Mouse (Mus musculus) CH12F3 (cell line): ENCODE data around the gene Olfr588-ps1.
"Not testable (repeated sequence)": the region's sequence is repeated elsewhere in the genome, so short reads cannot be mapped to it uniquely, and the experiment has no call there.

Experiments
- in situ Hi-C: fragments of 300-500 bp; cut with MboI; formaldehyde crosslinking; loops from 2 replicates; pipeline ENCODE4 v1.14.3; 2020; ENCODE audit warnings: low sequenced_read_pairs

The Olfr588-ps1 gene

DNA sequence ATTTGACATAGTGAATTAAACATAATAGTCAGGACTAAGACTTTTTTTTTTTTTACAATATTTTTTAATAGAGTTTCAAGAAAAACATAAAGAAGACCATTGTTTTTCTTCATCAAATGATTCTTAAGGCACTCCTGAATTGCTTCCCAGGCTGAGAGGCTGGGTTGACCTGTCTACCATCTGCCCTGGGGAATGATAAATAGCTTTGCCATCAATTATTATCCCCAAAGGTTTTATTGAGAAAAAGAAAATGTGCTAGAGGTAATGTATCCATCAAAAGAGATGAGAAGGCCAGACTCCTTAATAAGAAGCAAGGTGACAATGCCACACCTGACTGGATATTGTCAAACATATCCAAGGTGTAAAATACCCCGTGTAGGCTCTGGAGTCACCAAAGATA is at the start of gene Olfr588-ps1:
Olfr588-ps1 (plus strand) TSS at position 301 of the 400 bp plus-strand sequence.
- in situ Hi-C loops: no loop called here

DNA sequence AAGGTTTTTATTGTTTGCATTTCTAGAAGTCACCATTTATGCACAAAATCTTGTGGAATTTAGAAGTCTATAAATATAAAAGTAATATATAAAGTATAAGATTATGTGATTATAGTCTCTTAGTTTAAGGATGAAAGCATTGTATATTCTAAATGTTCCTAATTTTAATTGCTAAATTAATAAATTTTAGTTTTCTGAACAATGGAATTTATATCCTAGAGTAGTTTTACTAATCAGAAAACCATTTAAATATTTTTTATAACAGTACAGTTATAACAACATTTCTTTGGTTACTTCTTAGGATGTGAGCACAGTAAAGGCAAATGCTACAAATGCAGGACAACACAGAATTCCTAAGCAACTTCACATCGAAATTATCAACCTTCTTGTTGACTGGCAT is 43.3 kb upstream of the Olfr588-ps1 start, which contains the start of gene Olfr585:
Olfr585 (plus strand) TSS at position 301 of the 400 bp plus-strand sequence.
- in situ Hi-C loops: no loop called here

- in situ Hi-C loops: no loop called here
These were observed 21.3 kb upstream of the Olfr588-ps1 start for GRCm38 (mm10) chr7:103119406-103119805.

DNA sequence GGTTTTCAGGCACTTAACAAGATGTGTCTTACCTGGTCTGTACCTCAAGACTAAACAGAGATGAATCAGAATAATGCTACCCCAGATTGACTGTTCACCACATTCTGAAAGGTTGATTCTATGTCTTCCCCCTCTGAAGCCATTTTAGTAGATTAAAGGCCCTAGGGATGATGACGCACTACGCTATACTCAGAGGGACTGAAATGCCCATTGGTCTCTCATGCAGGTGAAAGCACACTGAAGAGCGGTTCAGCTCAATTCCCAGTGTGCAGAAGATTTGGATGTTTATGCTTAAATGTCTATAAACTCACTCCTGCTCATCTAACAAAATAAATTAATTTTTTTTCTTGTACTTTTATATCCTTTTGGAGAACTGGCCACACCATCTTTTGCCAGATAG is 15.1 kb upstream of the Olfr588-ps1 start, which contains the start of gene Olfr586:
Olfr586 (minus strand) TSS at position 101 of the 400 bp plus-strand sequence.
- in situ Hi-C loops: no loop called here

GRCm38 (mm10) chr7:103156256-103156655 is 15.6 kb downstream of the Olfr588-ps1 start, which contains the start of gene Olfr589:
TSS of gene Olfr589 (minus strand) at chr7:103156356.
- in situ Hi-C loops: no loop called here

GRCm38 (mm10) chr7:103169697-103170096 is 29.0 kb downstream of the Olfr588-ps1 start:
- in situ Hi-C loops: no loop called here

DNA sequence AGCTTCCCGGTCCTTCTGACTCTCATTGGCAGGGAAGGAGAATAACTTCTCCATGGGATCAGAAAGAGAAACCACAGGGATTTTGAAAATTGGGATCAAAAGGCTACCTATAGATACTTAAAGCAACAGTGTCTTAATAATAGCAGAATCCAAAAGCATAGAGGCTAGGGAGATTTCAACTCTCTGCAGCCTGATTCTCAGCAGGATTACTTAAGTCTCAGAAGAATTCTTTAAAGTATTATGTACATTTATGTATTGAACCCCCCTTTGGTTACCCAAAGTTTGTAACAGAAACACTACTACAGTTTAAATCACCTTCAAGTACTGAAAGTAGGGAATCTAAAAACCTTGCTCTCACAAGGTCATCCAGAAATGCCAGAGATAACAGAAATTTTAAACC is 37.6 kb downstream of the Olfr588-ps1 start, which contains the start of gene Olfr591:
Olfr591 (minus strand) TSS at position 101 of the 400 bp plus-strand sequence.
- in situ Hi-C loops: no loop called here

DNA sequence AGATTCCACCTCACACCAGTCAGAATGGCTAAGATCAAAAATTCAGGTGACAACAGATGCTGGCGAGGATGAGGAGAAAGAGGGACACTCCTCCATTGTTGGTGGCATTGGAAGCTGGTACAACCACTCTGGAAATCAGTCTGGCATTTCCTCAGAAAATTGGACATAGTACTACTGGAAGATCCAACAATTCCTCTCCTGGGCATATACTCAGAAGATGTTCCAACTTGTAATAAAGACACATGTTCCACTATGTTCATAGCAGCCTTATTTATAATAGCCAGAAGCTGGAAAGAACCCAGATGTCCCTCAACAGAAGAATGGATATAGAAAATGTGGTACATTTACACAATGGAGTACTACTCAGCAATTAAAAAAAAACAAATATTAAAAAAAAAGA is 43.8 kb downstream of the Olfr588-ps1 start, which contains the start of gene Olfr592:
Olfr592 (plus strand) TSS at position 301 of the 400 bp plus-strand sequence.
- in situ Hi-C loops: not testable (repeated sequence)
